Mouse (Mus musculus) spleen, adult 10 weeks (tissue): ENCODE data around the gene Amotl2. TPM values are rescaled to one million over a fixed set of nuclear protein-coding genes. Genes with fewer than 3 reads are reported as not detected.

Source experiments
- polyA plus RNA-seq: library from polyadenylated mRNA; stranded (reverse); fragments of 350-450 nt; fragmentation: Illumina TruSeq; extraction: RNeasy Lipid Tissue Mini Kit (QIAGEN cat#74804); gene quantifications from one replicate; pipeline ENCODE4 v1.2.3, GENCODE M21; 2015; ENCODE audit warnings: low replicate concordance; ENCODE audit not compliant: insufficient read depth

The Amotl2 gene
- polyA plus RNA-seq: 8.3 TPM

DNA sequence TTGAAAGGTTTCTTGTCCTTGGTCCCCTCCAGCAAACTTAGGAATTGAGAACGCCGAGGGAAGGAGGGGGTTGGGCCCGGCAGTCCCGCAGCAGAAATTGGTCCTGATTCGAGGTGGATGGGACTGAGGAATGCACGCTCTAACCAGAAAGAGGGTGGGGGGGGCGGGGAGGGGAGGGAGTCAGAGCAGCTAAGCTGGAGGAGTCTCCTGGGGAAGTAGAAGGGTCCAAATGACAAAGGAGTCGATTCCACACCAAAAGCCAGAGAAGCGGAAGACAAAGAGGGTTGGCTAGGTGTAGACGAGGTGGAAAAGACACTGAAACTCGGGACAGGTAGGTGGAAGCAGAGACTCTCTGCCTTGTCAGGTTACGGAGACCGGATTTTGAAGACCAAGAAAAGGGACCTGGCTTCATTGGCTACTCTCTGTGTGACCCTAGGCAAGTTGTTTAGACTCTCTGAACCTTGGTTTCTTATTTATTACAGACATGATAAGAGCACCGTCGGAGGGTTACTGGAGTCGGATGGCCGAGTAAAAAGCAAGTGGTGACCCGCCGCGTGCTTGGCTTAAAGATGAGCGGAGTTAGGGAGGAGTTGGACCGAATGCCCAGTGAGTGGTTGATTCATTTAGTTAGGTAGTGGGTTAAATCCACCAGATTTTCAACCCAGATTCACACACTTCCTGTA, at the start of gene Amotl2:
Gene Amotl2 (plus strand): TSS at position 192 of the 683 bp plus-strand sequence.

Other genes starting within 250 kb of the Amotl2 start
- gene Ky, start 210.9 kb upstream of the Amotl2 start, polyA plus RNA-seq: 0.26 TPM
- 82.3 TPM for gene Anapc13, start 90.4 kb upstream of the Amotl2 start, polyA plus RNA-seq
- gene Cep63, start 90.1 kb upstream of the Amotl2 start, polyA plus RNA-seq: 86.3 TPM
- gene Ryk, start 118.2 kb downstream of the Amotl2 start, polyA plus RNA-seq: 14.4 TPM